In the genomic region with DNA sequence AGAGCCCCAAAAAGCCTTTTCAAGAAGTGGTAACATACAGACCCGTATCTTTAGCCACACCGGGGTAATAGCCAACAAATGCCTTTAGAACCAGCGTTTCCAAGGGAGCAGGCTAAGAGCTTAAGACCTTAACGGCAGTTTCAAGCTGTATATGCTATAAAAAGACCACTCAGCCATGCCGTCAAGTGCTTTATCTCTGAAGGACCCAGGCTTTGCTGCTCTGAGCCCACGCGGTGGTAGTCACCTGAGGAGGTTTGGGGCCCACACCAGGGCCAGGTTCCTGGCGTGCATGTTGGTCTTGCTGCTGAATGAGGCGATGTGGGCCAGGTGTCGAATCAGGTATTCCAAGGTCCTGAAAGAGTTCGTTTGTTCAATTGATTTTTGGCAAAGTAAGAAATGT, we compare ENCODE assay signal across 21 mouse cellular contexts.
A peak's percentile ranks its signal among the peaks of the same experiment; 100 is the strongest.
DNase-seq lines count a peak whose midpoint lies in the region; ATAC-seq and TF ChIP-seq lines count a peak whose summit lies in the region.
"Had no signal": no experiment of that assay in that cellular context is flagged by ENCODE, and none has a peak within 500 bp of the region (broad histone marks: within the 10 kb centered on the region; RNA-seq: fewer than 3 reads in every experiment).

No protein-coding gene starts in this region.

- intact Hi-C loops in heart, adult 2 months (cut with DNase I): loop anchor here (10.0 kb wide), 1 partner anchor 50 kb away; no protein-coding TSS in a partner anchor
- intact Hi-C loops in heart, postnatal 14 days (cut with DNase I): loop anchor here (10.0 kb wide), 1 partner anchor 80 kb away; no protein-coding TSS in a partner anchor

- H3K36me3 ChIP-seq in heart, adult 2 months (ENCODE audit: control insufficient read depth, insufficient read depth, low read length): peaks cover 16% of the 10 kb centered on the region
- peaks cover 64% of the 10 kb centered on the region for H3K36me3 ChIP-seq in heart, embryonic 13.5 days
- H3K36me3 ChIP-seq in lung, postnatal 0 days (ENCODE audit: insufficient read depth, low read length): peaks cover 11% of the 10 kb centered on the region; the same call in 1 of the 2 replicates
- H3K36me3 ChIP-seq in hindbrain, embryonic 13.5 days: no peaks in the 10 kb centered on the region
- H3K36me3 ChIP-seq: forebrain, embryonic 10.5 days; intestine, embryonic 15.5 days had no signal

- no peak overlapping the region for H3K4me3 ChIP-seq in heart, adult 2 months
- no peak overlapping the region for H3K4me3 ChIP-seq in heart, embryonic 13.5 days
- no peak overlapping the region for H3K4me3 ChIP-seq in lung, postnatal 0 days (ENCODE audit: low read depth, low read length)
- no peak overlapping the region for H3K4me3 ChIP-seq in hindbrain, embryonic 13.5 days
- H3K4me3 ChIP-seq: embryonic facial prominence, embryonic 15.5 days; erythroblast, embryonic 14.5 days; forebrain, embryonic 10.5 days; gastrocnemius, adult 2 months; intestine, embryonic 15.5 days had no signal

- no peaks in the 10 kb centered on the region for H3K79me2 ChIP-seq in heart, adult 2 months (replicated peaks; ENCODE audit: control insufficient read depth, insufficient read depth, low read length)

- no peak for DNase-seq in heart, adult 2 months
- DNase-seq in heart, postnatal 14 days: no peak
- DNase-seq in heart, adult 9 months (ENCODE audit: low spot score in 2 of 2): no peak
- DNase-seq in lung, postnatal 0 days (ENCODE audit: low spot score): peak; percentile 39
- no peak for DNase-seq in lung, adult 18-20 months
- no peak for DNase-seq in gastrocnemius, adult 8-10 months (ENCODE audit: low spot score in 2 of 2)
- DNase-seq: adrenal gland, postnatal 10 days; cerebellum, adult 11 months; cerebellum, adult 8-10 months; cerebellum, postnatal 14 days; embryo, embryonic 11 days; gastrocnemius, adult 2 months; kidney, adult 18-20 months had no signal

- no peak for TF ChIP-seq EP300 in heart, adult 2 months (IDR thresholded peaks at IDR 0.05; ENCODE audit: insufficient read depth, low read depth, low read length)
- TF ChIP-seq EP300 in lung, postnatal 0 days (IDR thresholded peaks at IDR 0.05): 0 out of 2 replicates have a peak, but pooled peaks have one; percentile 22

- no peak for TF ChIP-seq POLR2A in heart, adult 2 months (IDR thresholded peaks at IDR 0.05; ENCODE audit: insufficient read depth, low read depth, low read length)

- no peaks in the 10 kb centered on the region for H3K9me3 ChIP-seq in heart, embryonic 13.5 days
- no peaks in the 10 kb centered on the region for H3K9me3 ChIP-seq in lung, postnatal 0 days (ENCODE audit: low read length)
- no peaks in the 10 kb centered on the region for H3K9me3 ChIP-seq in hindbrain, embryonic 13.5 days
- H3K9me3 ChIP-seq: embryonic facial prominence, embryonic 15.5 days; forebrain, embryonic 10.5 days; intestine, embryonic 15.5 days had no signal

- TF ChIP-seq CTCF in heart, adult 2 months (IDR thresholded peaks at IDR 0.05): no peak
- TF ChIP-seq CTCF in lung, postnatal 0 days (IDR thresholded peaks at IDR 0.05): no peak

- peaks cover 22% of the 10 kb centered on the region for H3K4me1 ChIP-seq in heart, adult 2 months (ENCODE audit: control insufficient read depth, insufficient read depth, low read length)
- H3K4me1 ChIP-seq in heart, embryonic 13.5 days: peaks cover 85% of the 10 kb centered on the region
- H3K4me1 ChIP-seq in lung, postnatal 0 days (ENCODE audit: insufficient read depth, low read depth, low read length): peaks cover 19% of the 10 kb centered on the region
- H3K4me1 ChIP-seq in hindbrain, embryonic 13.5 days (replicated peaks): no peaks in the 10 kb centered on the region
- H3K4me1 ChIP-seq: embryonic facial prominence, embryonic 15.5 days; forebrain, embryonic 10.5 days; intestine, embryonic 15.5 days had no signal

- 67% methylated on average over 11 of the region's 11 CpGs for whole genome bisulfite sequencing in heart, adult 2 months
- WGBS in heart, embryonic 13.5 days: 40% methylated on average over 11 of the region's 11 CpGs
- WGBS in lung, postnatal 0 days: 60% methylated on average over 11 of the region's 11 CpGs
- 82% methylated on average over 11 of the region's 11 CpGs for WGBS in hindbrain, embryonic 13.5 days

- no peaks in the 10 kb centered on the region for H3K27me3 ChIP-seq in heart, adult 2 months (ENCODE audit: control insufficient read depth, insufficient read depth, low read length)
- no peaks in the 10 kb centered on the region for H3K27me3 ChIP-seq in heart, embryonic 13.5 days (replicated peaks)
- no peaks in the 10 kb centered on the region for H3K27me3 ChIP-seq in lung, postnatal 0 days (replicated peaks; ENCODE audit: insufficient read depth, low read length)
- H3K27me3 ChIP-seq in hindbrain, embryonic 13.5 days: no peaks in the 10 kb centered on the region
- H3K27me3 ChIP-seq: embryonic facial prominence, embryonic 15.5 days; intestine, embryonic 15.5 days had no signal

- no peak for ATAC-seq in heart, embryonic 13.5 days (ENCODE audit: extremely low read depth, insufficient number of reproducible peaks, low FRiP score, low TSS enrichment)
- ATAC-seq in lung, postnatal 0 days: peak; percentile 19; the same call in 1 of the 2 replicates
- no peak for ATAC-seq in hindbrain, embryonic 13.5 days (ENCODE audit: low FRiP score)
- ATAC-seq: forebrain, embryonic 14.5 days; intestine, embryonic 15.5 days had no signal

- H3K27ac ChIP-seq in heart, adult 2 months: peak overlapping the region; percentile 16
- H3K27ac ChIP-seq in heart, embryonic 13.5 days (replicated peaks): peak overlapping the region; percentile 87
- no peak overlapping the region for H3K27ac ChIP-seq in lung, postnatal 0 days (ENCODE audit: low read length)
- H3K27ac ChIP-seq in hindbrain, embryonic 13.5 days: no peak overlapping the region
- H3K27ac ChIP-seq: embryonic facial prominence, embryonic 15.5 days; forebrain, embryonic 10.5 days; hindbrain, embryonic 14.5 days; intestine, embryonic 15.5 days had no signal

- H3K4me2 ChIP-seq in heart, embryonic 13.5 days: peak overlapping the region; percentile 12
- H3K4me2 ChIP-seq in lung, postnatal 0 days (replicated peaks; ENCODE audit: low read depth, low read length): no peak overlapping the region
- no peak overlapping the region for H3K4me2 ChIP-seq in hindbrain, embryonic 13.5 days
- H3K4me2 ChIP-seq: embryonic facial prominence, embryonic 15.5 days; hindbrain, embryonic 14.5 days; intestine, embryonic 15.5 days had no signal

- no peak overlapping the region for H3K9ac ChIP-seq in heart, adult 2 months (ENCODE audit: low read depth, low read length)
- 0 out of 2 replicates have a peak overlapping the region, but pooled peaks have one; percentile 8 for H3K9ac ChIP-seq in heart, embryonic 13.5 days
- no peak overlapping the region for H3K9ac ChIP-seq in lung, postnatal 0 days (replicated peaks; ENCODE audit: low read depth)
- no peak overlapping the region for H3K9ac ChIP-seq in hindbrain, embryonic 13.5 days
- H3K9ac ChIP-seq: embryonic facial prominence, embryonic 15.5 days; hindbrain, embryonic 14.5 days; intestine, embryonic 15.5 days had no signal

Comparison
In these comparisons a context has a peak if more than half of its experiments do, and no peak if none do; other contexts are left out.
1. H3K27ac ChIP-seq: peak in heart, adult 2 months (single experiment) and heart, embryonic 13.5 days (single experiment); none in lung, postnatal 0 days (single experiment) and hindbrain, embryonic 13.5 days (single experiment).